ENCODE assay signal across 24 mouse cellular contexts in genomic region chr1:172624081-172624480, GRCm38 (mm10). TPM values are rescaled to one million over a fixed set of nuclear protein-coding genes. Genes with fewer than 3 reads are reported as not detected.
"Had no signal": no experiment of that assay in that cellular context is flagged by ENCODE, and none has a peak within 500 bp of the region (broad histone marks: within the 10 kb centered on the region; RNA-seq: fewer than 3 reads in every experiment).

No protein-coding gene starts in this region.

- DNase-seq: lung, adult 18-20 months; lung, embryonic 14.5 days; lung, postnatal 10 days; lung, postnatal 4 days; midbrain, embryonic 14.5 days; retina, postnatal 1 day; right cerebral cortex, adult 18-20 months; right cerebral cortex, postnatal 14 days; thymus, adult 2 months; thymus, postnatal 25 days; thymus, postnatal 4 days had no signal

- H3K9ac ChIP-seq: liver, embryonic 14.5 days; lung, embryonic 14.5 days; midbrain, embryonic 12.5 days; neural tube, embryonic 13.5 days; neural tube, embryonic 15.5 days; stomach, embryonic 15.5 days had no signal

- H3K4me2 ChIP-seq: lung, embryonic 14.5 days; midbrain, embryonic 12.5 days; neural tube, embryonic 13.5 days; neural tube, embryonic 15.5 days; stomach, embryonic 15.5 days had no signal

- H3K27ac ChIP-seq: liver, embryonic 14.5 days; midbrain, embryonic 12.5 days; neural tube, embryonic 13.5 days; neural tube, embryonic 15.5 days; stomach, embryonic 15.5 days; stomach, postnatal 0 days had no signal

- H3K4me3 ChIP-seq: midbrain, embryonic 12.5 days; myocyte; neural tube, embryonic 13.5 days; neural tube, embryonic 15.5 days; stomach, embryonic 15.5 days had no signal

- H3K4me1 ChIP-seq: midbrain, embryonic 12.5 days; neural tube, embryonic 13.5 days; neural tube, embryonic 15.5 days; stomach, embryonic 15.5 days had no signal

- H3K27me3 ChIP-seq: midbrain, embryonic 12.5 days; neural tube, embryonic 13.5 days; neural tube, embryonic 15.5 days; stomach, embryonic 15.5 days had no signal

- H3K9me3 ChIP-seq: midbrain, embryonic 12.5 days; neural tube, embryonic 13.5 days; neural tube, embryonic 15.5 days; stomach, embryonic 15.5 days had no signal

- H3K36me3 ChIP-seq: midbrain, embryonic 12.5 days; neural tube, embryonic 13.5 days; neural tube, embryonic 15.5 days; stomach, embryonic 15.5 days had no signal

RNA-seq across cellular contexts. Expression of gene Fcrl6, which starts 21.7 kb away (rescaled TPM):
- total RNA-seq: megakaryocyte, adult 5-6 weeks; megakaryocyte-erythroid progenitor cell, adult 5-6 weeks had no signal
- polyA plus RNA-seq: liver, embryonic 14.5 days; lung, embryonic 14.5 days; lung, embryonic 16.5 days; myocyte; stomach, embryonic 15.5 days; stomach, postnatal 0 days; testis, adult 2 months; thymus, adult 2 months; urinary bladder, adult 2 months had no signal

RNA-seq across cellular contexts. Expression of gene Slamf8, which starts 33.7 kb away (rescaled TPM):
- total RNA-seq: megakaryocyte-erythroid progenitor cell, adult 5-6 weeks had no signal
- polyA plus RNA-seq: lung, embryonic 14.5 days; lung, embryonic 16.5 days; midbrain, embryonic 12.5 days; myocyte; neural tube, embryonic 11.5 days; neural tube, embryonic 13.5 days; neural tube, embryonic 15.5 days; testis, adult 2 months had no signal
